Mouse (Mus musculus): ENCODE results near the gene Tas1r1.

DNA sequence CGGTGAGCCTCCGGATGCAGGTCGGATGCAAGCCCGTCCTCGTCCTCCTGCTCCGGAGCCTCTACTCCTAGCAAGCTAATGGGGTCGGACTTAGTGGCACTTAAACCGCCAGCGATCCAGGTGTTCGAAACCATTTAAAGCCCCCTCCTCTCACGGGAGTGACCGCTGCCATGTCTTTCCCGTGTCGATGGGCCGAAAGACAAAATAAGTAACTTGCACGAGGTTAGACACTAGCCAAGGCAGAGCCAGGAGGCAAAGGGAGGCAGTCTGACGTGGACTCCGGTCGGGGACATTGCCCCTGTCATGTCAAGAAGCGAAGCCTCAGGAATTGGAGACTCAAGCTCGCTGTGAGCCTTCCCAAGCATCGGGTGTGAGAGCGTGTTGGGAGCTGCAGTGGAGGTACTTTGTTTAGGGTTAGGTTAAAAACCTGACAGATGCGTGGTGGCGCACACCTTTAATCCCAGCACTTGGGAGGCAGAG is 1.5 kb upstream of the Tas1r1 start:
- TF ChIP-seq EP300 (IDR thresholded peaks at IDR 0.05; ENCODE audit: low read depth) (no peak), CTCF (IDR thresholded peaks at IDR 0.05; ENCODE audit: low read depth) (no peak)
